Mouse (Mus musculus) thymus, adult 2 months (tissue): ENCODE results near the gene Olfr288.

ENCODE experiments used
- CTCF ChIP-seq: fragments of 200-500 bp; IDR thresholded peaks from 2 replicates; pipeline ENCODE4 v1.5.1; 2012; ENCODE audit warnings: mild to moderate bottlenecking, control low read depth, low read length, moderate library complexity, borderline replicate concordance; ENCODE audit not compliant: control insufficient read depth, poor library complexity, insufficient read depth; ENCODE audit errors: extremely low read depth
- POLR2A ChIP-seq: fragments of 200-500 bp; IDR thresholded peaks from 2 replicates; pipeline ENCODE4 v1.6.1; 2012; ENCODE audit warnings: mild to moderate bottlenecking, low read length, control low read depth, moderate library complexity; ENCODE audit not compliant: control insufficient read depth, poor library complexity, insufficient read depth; ENCODE audit errors: extremely low read depth

DNA sequence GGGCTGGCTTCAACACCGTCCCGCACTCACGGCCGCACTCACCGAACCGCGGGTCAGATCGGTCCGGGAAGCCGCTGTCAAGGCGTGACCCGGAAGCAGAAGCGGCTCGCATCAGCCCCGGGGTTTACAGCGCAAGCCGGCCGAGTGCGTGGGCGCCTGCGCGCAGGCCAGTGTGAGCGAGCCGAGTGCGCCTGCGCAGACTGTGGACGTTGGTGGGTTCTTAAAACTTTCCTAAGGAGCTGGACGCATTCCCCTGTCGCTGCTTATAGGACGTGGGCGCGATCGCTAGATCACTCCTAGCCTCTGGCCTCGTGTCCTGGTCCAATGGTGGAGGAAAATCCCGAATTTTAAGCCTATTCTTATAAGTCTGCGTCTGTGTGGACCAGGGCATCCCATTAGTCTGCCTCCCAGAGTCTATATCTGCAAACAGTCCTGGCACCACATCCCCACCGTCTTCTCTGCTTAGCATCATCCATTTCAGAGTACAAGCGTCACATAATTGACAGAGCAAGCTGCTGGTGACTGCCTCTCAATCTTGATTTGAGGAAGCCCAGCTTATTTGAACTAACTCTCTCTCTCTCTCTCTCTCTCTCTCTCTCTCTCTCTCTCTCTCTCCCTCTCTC, 49.7 kb downstream of the Olfr288 start:
- peak; percentile 58; the same call in 1 of the 2 replicates for TF ChIP-seq POLR2A
- 0 out of 2 replicates have a peak, but pooled peaks have one; percentile 35 for TF ChIP-seq CTCF
